Mouse (Mus musculus) kidney, adult 8-10 months (tissue): ENCODE data around the gene Fbxw8.

Experiments
- DNase-seq, 2 experiments: peaks; one replicate each; pipeline ENCODE4 v3.0.0; 2022

Gene Fbxw8

GRCm38 (mm10) chr5:118037798-118038484 lies 117.3 kb downstream of the Fbxw8 start:
- no peak for DNase-seq

- DNase-seq: no peak
These were observed 118.1 kb downstream of the Fbxw8 start for GRCm38 (mm10) chr5:118036888-118037797.

DNA sequence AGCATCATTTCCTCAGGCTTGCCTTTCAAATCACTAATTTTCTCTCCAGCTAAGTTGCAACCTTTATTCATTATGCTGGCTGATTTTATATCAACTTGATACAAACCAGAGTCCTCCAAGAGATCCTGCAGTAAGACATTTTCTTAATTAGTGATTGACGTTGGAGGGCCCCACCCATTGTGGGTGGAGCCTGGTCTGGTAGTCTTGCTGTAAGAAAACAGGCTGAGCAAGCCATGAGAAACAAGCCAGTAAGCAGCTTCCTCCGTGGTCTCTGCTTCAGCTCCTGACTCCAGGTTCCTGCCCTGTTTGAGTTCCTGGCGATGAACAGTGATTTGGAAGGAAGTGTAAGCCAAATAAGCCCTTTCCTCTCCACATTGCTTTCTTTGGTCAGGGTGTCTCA lies 119.5 kb downstream of the Fbxw8 start:
- DNase-seq: no peak

DNA sequence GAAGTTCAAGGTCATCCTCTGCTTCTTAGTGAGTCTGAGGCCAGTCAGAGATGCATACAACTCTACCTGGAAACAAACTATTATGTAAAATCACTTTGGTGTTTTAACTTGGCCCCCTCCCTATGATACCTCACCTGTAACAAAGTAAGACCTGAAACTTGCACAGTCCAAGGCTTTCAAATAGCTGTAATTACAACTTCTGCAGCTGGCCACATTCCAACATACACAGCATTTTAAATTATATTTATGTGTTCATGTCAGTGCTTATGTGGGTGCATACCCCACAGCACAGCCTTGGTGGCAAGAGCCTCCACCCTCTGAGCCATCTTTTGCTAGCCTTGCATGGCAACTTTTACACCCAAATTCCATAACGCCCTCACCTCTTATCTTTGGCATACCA lies 120.6 kb downstream of the Fbxw8 start:
- no peak for DNase-seq

- DNase-seq: no peak
These were observed 121.5 kb downstream of the Fbxw8 start for GRCm38 (mm10) chr5:118033740-118034139.

DNA sequence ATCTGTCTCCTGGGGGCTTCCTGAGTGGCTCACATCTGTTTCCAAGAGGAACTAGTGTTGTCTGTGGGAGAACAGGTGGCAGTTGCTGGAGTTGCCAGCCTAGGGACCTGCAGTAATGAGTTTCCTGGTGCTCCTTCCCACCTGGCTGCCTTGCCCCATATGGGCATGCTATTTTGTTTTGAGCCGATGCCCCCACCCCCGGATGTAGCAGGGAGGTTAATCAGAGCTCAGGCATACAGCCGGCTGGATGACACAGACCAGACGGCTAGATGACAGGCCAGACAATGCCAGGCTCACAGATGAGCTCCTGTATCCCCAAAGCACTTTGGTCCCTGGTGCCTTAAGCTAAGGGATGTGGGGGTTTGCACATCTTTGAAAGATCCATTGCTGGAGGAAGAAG lies 121.9 kb downstream of the Fbxw8 start:
- DNase-seq: no peak

GRCm38 (mm10) chr5:118031508-118031907 lies 123.8 kb downstream of the Fbxw8 start:
- no peak for DNase-seq

- DNase-seq: no peak
These were observed 124.2 kb downstream of the Fbxw8 start for GRCm38 (mm10) chr5:118031059-118031458.

DNA sequence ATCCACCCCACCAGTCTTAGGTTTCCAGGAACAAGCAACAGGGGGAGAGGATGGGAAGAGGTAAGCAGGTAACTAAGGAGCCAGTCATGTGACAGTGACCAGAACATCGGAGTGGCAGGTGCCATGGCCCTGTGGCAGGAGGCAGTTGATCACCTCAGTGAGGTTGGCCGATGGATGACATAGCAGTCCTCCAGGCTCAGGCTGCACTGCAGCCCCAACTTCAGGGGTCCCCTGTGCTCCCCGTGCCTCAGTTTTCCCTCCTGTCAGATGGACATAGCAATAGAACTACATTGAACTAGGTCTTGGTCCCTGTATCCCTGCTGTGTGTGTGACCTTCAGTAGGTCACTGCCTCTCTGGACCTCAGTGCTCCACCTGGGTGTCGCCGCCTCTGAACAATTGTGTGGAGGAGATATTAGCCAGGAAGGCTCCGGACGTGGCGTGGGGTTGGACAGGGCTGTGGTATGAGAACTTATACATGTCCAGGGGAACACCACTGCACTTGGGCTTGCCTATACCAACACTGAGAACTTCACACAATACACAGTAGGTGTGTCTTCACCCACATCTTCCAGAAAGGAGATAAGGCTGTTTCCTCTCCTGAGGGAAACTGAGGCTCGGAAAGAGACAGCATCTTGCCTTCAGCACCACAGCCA lies 125.1 kb downstream of the Fbxw8 start:
- DNase-seq: no peak

DNA sequence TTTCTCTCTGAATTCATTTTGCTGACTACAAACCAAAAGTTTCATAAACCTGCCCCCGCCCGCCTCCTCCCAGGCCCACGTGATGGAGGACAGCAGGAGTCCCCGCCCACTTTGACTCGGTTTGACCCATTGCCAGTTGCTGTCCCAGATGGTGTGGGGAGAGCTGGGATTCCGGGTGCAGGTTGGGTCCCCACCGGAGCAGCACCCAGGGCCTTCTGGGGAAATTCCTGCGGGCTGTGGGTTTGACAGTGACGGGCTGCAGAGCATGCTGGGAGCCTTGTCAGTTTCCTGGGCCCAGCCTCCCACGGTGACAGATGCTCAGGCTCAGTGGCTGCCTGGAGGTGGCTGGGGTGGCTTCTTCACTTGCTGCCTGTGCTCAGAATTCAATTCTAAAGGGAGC lies 125.8 kb downstream of the Fbxw8 start:
- DNase-seq: no peak

DNA sequence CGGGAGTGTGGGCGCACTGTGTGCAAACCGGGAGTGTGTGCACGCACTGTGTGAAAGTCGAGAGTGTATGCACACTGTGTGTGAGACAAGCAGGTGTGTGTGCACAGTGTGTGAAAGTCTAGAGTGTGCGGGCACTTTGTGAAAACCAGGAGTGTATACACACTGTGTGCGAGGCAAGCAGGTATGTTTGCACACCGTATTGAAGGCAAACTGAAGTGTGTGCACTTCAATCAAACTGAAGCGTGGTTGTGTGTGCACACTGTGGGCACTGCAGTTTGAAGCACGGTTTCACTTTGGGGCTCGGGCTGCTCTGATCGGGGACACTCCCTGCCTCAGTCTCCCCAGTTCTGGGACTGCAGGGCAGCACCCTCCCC lies 126.2 kb downstream of the Fbxw8 start:
- DNase-seq: no peak

DNA sequence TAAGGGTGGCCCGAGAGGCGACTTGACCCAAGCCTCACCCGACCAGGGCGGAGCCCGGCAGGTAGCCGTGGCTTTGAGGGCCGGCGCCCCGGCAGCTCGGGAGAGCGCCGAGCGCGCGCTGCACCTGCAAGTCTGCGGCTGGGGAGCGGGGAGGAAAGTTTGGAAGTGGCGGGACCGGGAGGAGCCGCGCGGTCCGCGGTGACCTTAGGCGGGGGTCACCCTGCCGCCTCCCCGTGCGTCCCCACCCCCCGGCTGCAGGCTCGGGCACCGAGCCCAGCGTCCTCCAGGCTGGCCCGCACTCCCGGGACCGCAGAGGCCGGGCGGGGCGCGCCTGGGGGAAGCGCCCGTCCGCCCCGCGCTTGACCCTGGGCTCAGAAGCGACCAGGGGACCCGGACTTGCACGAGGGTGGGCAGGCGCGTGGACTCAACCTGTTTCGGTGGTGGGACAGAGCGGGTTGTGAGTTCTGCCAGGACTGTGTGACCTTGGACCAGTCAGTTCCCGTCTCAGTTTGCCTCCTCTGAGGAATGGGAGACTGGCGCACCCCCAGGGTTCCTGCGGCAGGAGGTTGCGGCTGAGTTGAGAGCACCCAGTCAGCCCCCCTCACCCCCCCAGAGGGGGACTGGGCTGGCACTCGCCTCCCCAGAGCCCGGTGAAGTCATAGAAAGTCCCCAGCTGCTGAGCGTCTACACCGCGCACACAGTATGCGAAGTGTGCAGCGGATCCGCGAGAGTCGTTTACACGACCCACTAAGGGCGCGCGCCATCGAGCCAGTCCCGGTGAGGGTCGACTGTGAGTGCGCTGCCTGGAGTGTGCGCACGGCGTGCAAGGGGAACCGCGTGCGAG lies 126.9 kb downstream of the Fbxw8 start:
- no peak for DNase-seq

DNA sequence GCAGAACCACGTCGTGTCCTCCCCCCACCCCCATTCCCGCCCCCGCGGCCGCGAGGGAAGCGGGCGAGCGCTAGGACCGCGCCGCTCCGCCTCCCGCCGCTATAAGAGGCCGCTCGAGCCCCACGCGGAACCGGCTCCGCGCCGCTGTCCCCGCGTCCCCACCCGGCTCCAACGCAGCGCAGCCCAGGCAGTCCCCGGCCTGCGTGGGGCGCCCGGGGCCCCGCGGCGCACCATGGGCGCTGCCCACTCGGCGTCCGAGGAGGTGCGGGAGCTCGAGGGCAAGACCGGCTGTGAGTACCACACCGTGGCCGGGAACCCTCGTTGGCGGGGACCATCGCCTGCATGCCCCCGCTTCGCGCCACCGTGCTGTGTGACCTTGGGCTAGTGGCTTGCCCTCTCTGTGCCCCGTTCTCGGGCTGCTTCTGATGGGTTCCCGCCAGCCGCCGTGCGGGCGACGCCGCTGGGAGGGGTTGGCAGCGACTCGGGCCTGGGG lies 127.5 kb downstream of the Fbxw8 start, which contains the start of gene Tesc:
Tesc (plus strand) TSS at position 46 of the 493 bp plus-strand sequence.
- no peak for DNase-seq

GRCm38 (mm10) chr5:118027101-118027697 lies 128.1 kb downstream of the Fbxw8 start:
- no peak for DNase-seq

DNA sequence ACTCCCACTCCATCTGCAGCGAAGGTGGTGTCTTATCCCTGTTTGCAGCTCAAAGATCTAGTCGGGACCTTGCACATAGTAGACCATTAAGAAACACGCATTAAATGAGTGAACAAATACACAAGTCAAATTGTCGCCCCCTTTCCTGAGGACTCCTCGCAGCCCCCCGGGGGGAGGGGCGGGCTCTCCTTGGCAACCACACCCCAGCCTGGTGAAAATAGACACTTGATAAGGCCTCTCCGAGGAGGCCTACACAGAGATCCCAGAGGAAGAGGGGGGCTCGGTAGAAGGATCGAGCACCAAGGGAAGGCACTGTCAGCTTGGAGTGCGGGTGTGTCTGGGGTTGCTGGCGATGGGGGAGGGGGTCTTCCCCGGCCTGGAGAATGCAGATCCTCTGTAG lies 128.9 kb downstream of the Fbxw8 start:
- DNase-seq: no peak

DNA sequence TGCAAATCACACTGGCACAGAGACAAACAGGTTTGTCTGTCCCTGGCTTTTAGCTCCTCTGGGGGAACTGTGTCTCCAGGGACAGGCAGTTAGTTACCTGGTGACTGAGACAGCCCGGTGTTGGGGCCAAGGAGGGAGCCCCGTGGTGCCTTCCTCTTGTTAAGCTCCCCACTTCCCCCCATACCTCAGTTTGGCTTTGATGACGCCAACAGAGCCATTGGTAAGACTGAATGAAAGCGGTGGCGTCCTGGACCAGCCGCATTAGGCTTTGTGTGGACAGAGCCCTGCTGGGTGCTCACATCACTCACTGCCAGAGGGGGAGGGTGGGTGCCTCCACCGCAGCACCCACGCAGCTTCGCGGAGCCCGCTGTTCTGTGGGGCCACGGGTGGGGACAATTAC lies 129.4 kb downstream of the Fbxw8 start:
- DNase-seq: no peak

DNA sequence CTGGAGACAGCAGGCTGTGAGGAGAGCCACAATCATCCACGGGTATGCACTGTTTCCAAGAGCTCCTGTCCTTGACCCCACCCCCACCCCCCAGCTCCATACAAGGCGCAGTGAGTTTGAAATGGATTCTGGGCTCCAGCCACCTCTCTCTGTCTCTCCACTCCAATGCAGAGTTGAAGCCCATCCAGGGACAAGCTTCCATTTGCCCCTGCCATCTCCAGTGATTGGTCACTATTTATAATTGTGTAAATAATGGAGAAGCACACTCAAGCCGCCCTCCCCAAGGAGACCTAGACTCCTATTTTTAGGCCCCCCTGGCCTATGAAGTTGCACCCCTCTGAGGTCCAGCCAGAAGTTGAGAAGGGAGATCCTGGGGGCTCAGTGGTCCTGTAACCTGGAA lies 132.2 kb downstream of the Fbxw8 start:
- no peak for DNase-seq

DNA sequence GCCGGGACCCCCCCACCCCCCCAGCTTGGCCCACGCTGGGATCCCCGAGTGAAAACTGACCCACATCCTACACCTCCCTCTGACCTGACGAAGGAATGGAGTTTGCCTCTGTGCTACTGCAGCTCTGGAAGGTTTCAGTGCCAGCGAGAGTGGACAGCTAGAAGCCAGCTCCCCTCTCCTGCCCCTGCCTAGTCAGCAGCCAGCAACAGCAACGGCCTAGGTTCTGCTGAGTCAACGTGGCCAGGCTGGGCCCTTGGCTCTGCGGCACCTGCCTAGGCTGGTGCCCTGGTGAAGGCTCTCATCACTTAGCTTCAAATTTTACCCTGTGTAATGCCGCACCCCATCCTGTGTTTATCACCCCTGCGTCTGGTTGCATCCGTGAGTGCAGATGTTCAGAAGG lies 135.4 kb downstream of the Fbxw8 start:
- DNase-seq: no peak

GRCm38 (mm10) chr5:118017527-118017926 lies 137.7 kb downstream of the Fbxw8 start:
- DNase-seq: no peak

GRCm38 (mm10) chr5:118015669-118016068 lies 139.6 kb downstream of the Fbxw8 start:
- DNase-seq: no peak

- DNase-seq: peak; percentile 79 to 85
These were observed 140.2 kb downstream of the Fbxw8 start for GRCm38 (mm10) chr5:118015028-118015427.
